Mouse (Mus musculus): ENCODE results near the gene Xrra1. TPM values are rescaled to one million over a fixed set of nuclear protein-coding genes. Genes with fewer than 3 reads are reported as not detected.
"Not testable (repeated sequence)": the region's sequence is repeated elsewhere in the genome, so short reads cannot be mapped to it uniquely, and the experiment has no call there.

Xrra1 gene
- 1 to 10 TPM in 1 of 2 experiments, under 1 TPM in 1; 0.77 to 1.6 TPM for total RNA-seq (2021)
- long read RNA-seq, experiment 1, partial matches to known transcripts: 1 of 3 reads
- long read RNA-seq, experiment 1, other reads (novel, unspliced or antisense): 2 of 3 reads
- long read RNA-seq, experiment 2, partial matches to known transcripts: 0 of 1 reads
- long read RNA-seq, experiment 2, other reads (novel, unspliced or antisense): 1 of 1 reads

- peak within 1 kb of the TSS; percentile 98 for H3K27ac ChIP-seq
Observed at GRCm38 (mm10) chr7:99858813-99859585, at the start of gene Xrra1. Gene Xrra1, plus strand, starts transcription at chr7:99859116.

GRCm38 (mm10) chr7:99810814-99811213 lies 48.1 kb upstream of the Xrra1 start:
- Histone ChIP-seq H3K27ac (no peak overlapping the region), H3K4me3 (no peak overlapping the region)
- DNase-seq (ENCODE audit: extremely low spot score in 1 of 2, low spot score in 2 of 2): no peak
- intact Hi-C loops (cut with DNase I): no loop called here
- no peak for TF ChIP-seq CTCF (IDR thresholded peaks at IDR 0.05)

More at GRCm38 (mm10) chr7:99858813-99859585, at the start of gene Xrra1:
- DNase-seq (ENCODE audit: extremely low spot score in 1 of 2, low spot score in 2 of 2): peak; percentile 96 to 97
- TF ChIP-seq CTCF (IDR thresholded peaks at IDR 0.05): no peak
- intact Hi-C loops (cut with DNase I): loop anchor here (2.0 to 10.0 kb wide), 2 partner anchors 30 to 374 kb away; partner anchors contain the start of genes Neu3 and Rps3
- H3K4me3 ChIP-seq: peak within 1 kb of the TSS; percentile 79

- no peak for DNase-seq (ENCODE audit: extremely low spot score in 1 of 2, low spot score in 2 of 2)
- Histone ChIP-seq H3K27ac (no peak overlapping the region), H3K4me3 (no peak overlapping the region)
- intact Hi-C loops (cut with DNase I): no loop called here
- TF ChIP-seq CTCF (IDR thresholded peaks at IDR 0.05): no peak
Observed at GRCm38 (mm10) chr7:99811661-99812060, 47.3 kb upstream of the Xrra1 start.

GRCm38 (mm10) chr7:99813394-99813793 lies 45.5 kb upstream of the Xrra1 start:
- H3K4me3 ChIP-seq: no peak overlapping the region
- TF ChIP-seq CTCF (IDR thresholded peaks at IDR 0.05): peak; percentile 60
- intact Hi-C loops (cut with DNase I): loop anchor here (1.0 kb wide), 1 partner anchor 63 kb away; no protein-coding TSS in a partner anchor
- no peak for DNase-seq (ENCODE audit: extremely low spot score in 1 of 2, low spot score in 2 of 2)
- H3K27ac ChIP-seq: no peak overlapping the region

- H3K27ac ChIP-seq; intact Hi-C loops (cut with DNase I); H3K4me3 ChIP-seq; DNase-seq (ENCODE audit: extremely low spot score in 1 of 2, low spot score in 2 of 2): not testable (repeated sequence)
Observed at GRCm38 (mm10) chr7:99818181-99818725, 40.7 kb upstream of the Xrra1 start.

GRCm38 (mm10) chr7:99821953-99822352 lies 37.0 kb upstream of the Xrra1 start:
- intact Hi-C loops (cut with DNase I): no loop called here
- Histone ChIP-seq H3K27ac (no peak overlapping the region), H3K4me3 (no peak overlapping the region)
- no peak for TF ChIP-seq CTCF (IDR thresholded peaks at IDR 0.05)
- no peak for DNase-seq (ENCODE audit: extremely low spot score in 1 of 2, low spot score in 2 of 2)

GRCm38 (mm10) chr7:99822426-99822825 lies 36.5 kb upstream of the Xrra1 start:
- DNase-seq (ENCODE audit: extremely low spot score in 1 of 2, low spot score in 2 of 2): no peak
- no peak for TF ChIP-seq CTCF (IDR thresholded peaks at IDR 0.05)
- intact Hi-C loops (cut with DNase I): no loop called here
- Histone ChIP-seq H3K4me3 (no peak overlapping the region), H3K27ac (no peak overlapping the region)

- intact Hi-C loops (cut with DNase I): no loop called here
- TF ChIP-seq CTCF (IDR thresholded peaks at IDR 0.05): no peak
- H3K27ac ChIP-seq: no peak overlapping the region
- no peak overlapping the region for H3K4me3 ChIP-seq
- no peak for DNase-seq (ENCODE audit: extremely low spot score in 1 of 2, low spot score in 2 of 2)
Observed at GRCm38 (mm10) chr7:99823045-99823663, 35.8 kb upstream of the Xrra1 start.

GRCm38 (mm10) chr7:99824649-99825483 lies 34.0 kb upstream of the Xrra1 start:
- DNase-seq (ENCODE audit: extremely low spot score in 1 of 2, low spot score in 2 of 2): no peak
- intact Hi-C loops (cut with DNase I): loop anchor here (5.0 kb wide), 1 partner anchor 52 kb away; no protein-coding TSS in a partner anchor
- TF ChIP-seq CTCF (IDR thresholded peaks at IDR 0.05): no peak
- no peak overlapping the region for H3K4me3 ChIP-seq
- H3K27ac ChIP-seq: no peak overlapping the region

GRCm38 (mm10) chr7:99825511-99825910 lies 33.4 kb upstream of the Xrra1 start:
- no peak for DNase-seq (ENCODE audit: extremely low spot score in 1 of 2, low spot score in 2 of 2)
- no peak for TF ChIP-seq CTCF (IDR thresholded peaks at IDR 0.05)
- intact Hi-C loops (cut with DNase I): loop anchor here (5.0 kb wide), 1 partner anchor 52 kb away; no protein-coding TSS in a partner anchor

GRCm38 (mm10) chr7:99826096-99826495 lies 32.8 kb upstream of the Xrra1 start:
- TF ChIP-seq CTCF (IDR thresholded peaks at IDR 0.05): no peak
- intact Hi-C loops (cut with DNase I): loop anchor here (5.0 kb wide), 1 partner anchor 51 kb away; no protein-coding TSS in a partner anchor
- Histone ChIP-seq H3K27ac (no peak overlapping the region), H3K4me3 (no peak overlapping the region)
- no peak for DNase-seq (ENCODE audit: extremely low spot score in 1 of 2, low spot score in 2 of 2)

More at GRCm38 (mm10) chr7:99825511-99825910, 33.4 kb upstream of the Xrra1 start:
- Histone ChIP-seq H3K4me3 (no peak overlapping the region), H3K27ac (no peak overlapping the region)
